Mouse (Mus musculus) heart, postnatal 25 days (tissue): ENCODE results near the gene Wfdc17. TPM values are rescaled to one million over a fixed set of nuclear protein-coding genes. Genes with fewer than 3 reads are reported as not detected.

Experiments
- DNase-seq: peaks from one replicate; pipeline ENCODE4 v3.0.0; 2022; ENCODE audit warnings: low spot score
- intact Hi-C: fragments of 180-260 bp; cut with DNase I; formaldehyde crosslinking; loops from one replicate; pipeline ENCODE4 v1.15.1; 2025
- total RNA-seq, 2 experiments: library from RNA; stranded (reverse); gene quantifications; 2 replicates each; pipeline ENCODE4 v1.2.3; 2021

The Wfdc17 gene
- 1 to 10 TPM; 2.0 to 2.5 TPM for total RNA-seq

- intact Hi-C loops = loop anchor here (1.0 kb wide), 1 partner anchor 16 kb away; no protein-coding TSS in a partner anchor
- DNase-seq = no peak
Observed at GRCm38 (mm10) chr11:83703705-83704104, at the start of gene Wfdc17. Gene Wfdc17 (plus strand): TSS chr11:83703991.

GRCm38 (mm10) chr11:83654606-83655005 is 49.2 kb upstream of the Wfdc17 start:
- intact Hi-C loops = no loop called here
- DNase-seq = no peak

- no peak for DNase-seq
- intact Hi-C loops = no loop called here
Observed at GRCm38 (mm10) chr11:83657508-83657907, 46.3 kb upstream of the Wfdc17 start.

- intact Hi-C loops = no loop called here
- no peak for DNase-seq
Observed at GRCm38 (mm10) chr11:83658797-83659196, 45.0 kb upstream of the Wfdc17 start.

GRCm38 (mm10) chr11:83662204-83662603 is 41.6 kb upstream of the Wfdc17 start, which contains the start of gene Ccl4:
Gene Ccl4 (plus strand): TSS chr11:83662584.
- no peak for DNase-seq
- intact Hi-C loops = no loop called here

- intact Hi-C loops = no loop called here
- DNase-seq = no peak
Observed at GRCm38 (mm10) chr11:83663532-83663931, 40.3 kb upstream of the Wfdc17 start.

GRCm38 (mm10) chr11:83671743-83672142 is 32.0 kb upstream of the Wfdc17 start:
- DNase-seq = no peak
- intact Hi-C loops = no loop called here

- DNase-seq = no peak
- intact Hi-C loops = loop anchor here (1.0 kb wide), 1 partner anchor 21 kb away; no protein-coding TSS in a partner anchor
Observed at GRCm38 (mm10) chr11:83675665-83676064, 28.1 kb upstream of the Wfdc17 start.

- no peak for DNase-seq
- intact Hi-C loops = no loop called here
Observed at GRCm38 (mm10) chr11:83689918-83690317, 13.9 kb upstream of the Wfdc17 start.

GRCm38 (mm10) chr11:83692008-83692407 is 11.8 kb upstream of the Wfdc17 start:
- no peak for DNase-seq
- intact Hi-C loops = no loop called here

- no peak for DNase-seq
- intact Hi-C loops = loop anchor here (1.0 kb wide), 1 partner anchor 21 kb away; no protein-coding TSS in a partner anchor
Observed at GRCm38 (mm10) chr11:83708715-83709114, 4.9 kb downstream of the Wfdc17 start, which contains the start of gene Wfdc18. Gene Wfdc18 (plus strand): TSS chr11:83709015.

GRCm38 (mm10) chr11:83709683-83710082 is 5.9 kb downstream of the Wfdc17 start:
- intact Hi-C loops = no loop called here
- no peak for DNase-seq

GRCm38 (mm10) chr11:83712671-83713070 is 8.9 kb downstream of the Wfdc17 start:
- DNase-seq = no peak
- intact Hi-C loops = no loop called here

- intact Hi-C loops = no loop called here
- no peak for DNase-seq
Observed at GRCm38 (mm10) chr11:83713925-83714324, 10.1 kb downstream of the Wfdc17 start.

- intact Hi-C loops = no loop called here
- DNase-seq = no peak
Observed at GRCm38 (mm10) chr11:83717042-83717665, 13.4 kb downstream of the Wfdc17 start.

GRCm38 (mm10) chr11:83720766-83721165 is 17.0 kb downstream of the Wfdc17 start:
- intact Hi-C loops = no loop called here

GRCm38 (mm10) chr11:83728757-83729432 is 25.1 kb downstream of the Wfdc17 start:
- DNase-seq = no peak

More at GRCm38 (mm10) chr11:83720766-83721165, 17.0 kb downstream of the Wfdc17 start:
- DNase-seq = no peak

GRCm38 (mm10) chr11:83731116-83731515 is 27.3 kb downstream of the Wfdc17 start:
- no peak for DNase-seq
- intact Hi-C loops = no loop called here

More at GRCm38 (mm10) chr11:83728757-83729432, 25.1 kb downstream of the Wfdc17 start:
- intact Hi-C loops = no loop called here

- no peak for DNase-seq
- intact Hi-C loops = no loop called here
Observed at GRCm38 (mm10) chr11:83733071-83733640, 29.4 kb downstream of the Wfdc17 start.

- no peak for DNase-seq
- intact Hi-C loops = no loop called here
Observed at GRCm38 (mm10) chr11:83734215-83734614, 30.4 kb downstream of the Wfdc17 start.

GRCm38 (mm10) chr11:83735881-83736280 is 32.1 kb downstream of the Wfdc17 start:
- DNase-seq = no peak
- intact Hi-C loops = loop anchor here (5.0 kb wide), 1 partner anchor 99 kb away; no protein-coding TSS in a partner anchor
